Mouse (Mus musculus): ENCODE measurements around the gene Nr1h2. TPM values are rescaled to one million over a fixed set of nuclear protein-coding genes. Genes with fewer than 3 reads are reported as not detected.

Nr1h2 gene
- total RNA-seq, 1 experiment from 2014 or later = 69.3 TPM

GRCm38 (mm10) chr7:44531946-44532732 lies 21.6 kb downstream of the Nr1h2 start, which contains the start of gene Spib:
Spib (minus strand) TSS chr7:44532071.
- ATAC-seq (replicated peaks; ENCODE audit: low read depth, poor library complexity, severe bottlenecking) = no peak

- no peak for ATAC-seq (replicated peaks; ENCODE audit: low read depth, poor library complexity, severe bottlenecking)
These were observed 22.5 kb downstream of the Nr1h2 start for GRCm38 (mm10) chr7:44531207-44531606.

GRCm38 (mm10) chr7:44530507-44530906 lies 23.2 kb downstream of the Nr1h2 start:
- ATAC-seq (replicated peaks; ENCODE audit: low read depth, poor library complexity, severe bottlenecking) = no peak

GRCm38 (mm10) chr7:44529518-44529917 lies 24.2 kb downstream of the Nr1h2 start:
- ATAC-seq (replicated peaks; ENCODE audit: low read depth, poor library complexity, severe bottlenecking) = no peak

GRCm38 (mm10) chr7:44527483-44528398 lies 26.0 kb downstream of the Nr1h2 start:
- ATAC-seq (replicated peaks; ENCODE audit: low read depth, poor library complexity, severe bottlenecking) = peak; percentile 81

GRCm38 (mm10) chr7:44526414-44527154 lies 27.2 kb downstream of the Nr1h2 start:
- ATAC-seq (replicated peaks; ENCODE audit: low read depth, poor library complexity, severe bottlenecking) = no peak

GRCm38 (mm10) chr7:44525126-44525832 lies 28.5 kb downstream of the Nr1h2 start:
- ATAC-seq (replicated peaks; ENCODE audit: low read depth, poor library complexity, severe bottlenecking) = no peak

GRCm38 (mm10) chr7:44524502-44524901 lies 29.2 kb downstream of the Nr1h2 start, which contains the start of gene Mybpc2:
Mybpc2 (minus strand) TSS chr7:44524656.
- no peak for ATAC-seq (replicated peaks; ENCODE audit: low read depth, poor library complexity, severe bottlenecking)

GRCm38 (mm10) chr7:44523056-44523455 lies 30.7 kb downstream of the Nr1h2 start:
- no peak for ATAC-seq (replicated peaks; ENCODE audit: low read depth, poor library complexity, severe bottlenecking)

GRCm38 (mm10) chr7:44521710-44522109 lies 32.0 kb downstream of the Nr1h2 start:
- peak; percentile 87 for ATAC-seq (replicated peaks; ENCODE audit: low read depth, poor library complexity, severe bottlenecking)

- no peak for ATAC-seq (replicated peaks; ENCODE audit: low read depth, poor library complexity, severe bottlenecking)
These were observed 32.8 kb downstream of the Nr1h2 start for GRCm38 (mm10) chr7:44520990-44521389.

- peak; percentile 46; the same call in 1 of the 2 replicates for ATAC-seq (replicated peaks; ENCODE audit: low read depth, poor library complexity, severe bottlenecking)
These were observed 34.4 kb downstream of the Nr1h2 start for GRCm38 (mm10) chr7:44519240-44519913.

- no peak for ATAC-seq (replicated peaks; ENCODE audit: low read depth, poor library complexity, severe bottlenecking)
These were observed 46.3 kb downstream of the Nr1h2 start for GRCm38 (mm10) chr7:44507491-44507890.

- peak; percentile 84 for ATAC-seq (replicated peaks; ENCODE audit: low read depth, poor library complexity, severe bottlenecking)
These were observed 52.1 kb downstream of the Nr1h2 start for GRCm38 (mm10) chr7:44501563-44502115.

GRCm38 (mm10) chr7:44500046-44500445 lies 53.7 kb downstream of the Nr1h2 start:
- ATAC-seq (replicated peaks; ENCODE audit: low read depth, poor library complexity, severe bottlenecking) = no peak
